Mouse (Mus musculus) large intestine, adult 2 months (tissue): ENCODE measurements around the gene Tfap4. TPM values are rescaled to one million over a fixed set of nuclear protein-coding genes. Genes with fewer than 3 reads are reported as not detected.

Experiments
- DNase-seq: peaks from one replicate; pipeline ENCODE4 v3.0.0-alpha.2; 2012; ENCODE audit warnings: low read depth, low spot score
- WGBS: fragments of 180-500 bp; shearing (Covaris S2); methylation state at CpG from one replicate; pipeline ENCODE4 v1.1.7; 2018; 5-methylcytosine and 5-hydroxymethylcytosine counted together
- polyA plus RNA-seq: library from polyadenylated mRNA; depleted of rRNA; stranded (reverse); fragments of >200 nt; gene quantifications from 2 replicates; pipeline ENCODE4 v1.2.3, GENCODE M21; 2012; rRNA removed

Gene Tfap4
- polyA plus RNA-seq = 11.1 and 13.2 TPM in 2 replicates

DNA sequence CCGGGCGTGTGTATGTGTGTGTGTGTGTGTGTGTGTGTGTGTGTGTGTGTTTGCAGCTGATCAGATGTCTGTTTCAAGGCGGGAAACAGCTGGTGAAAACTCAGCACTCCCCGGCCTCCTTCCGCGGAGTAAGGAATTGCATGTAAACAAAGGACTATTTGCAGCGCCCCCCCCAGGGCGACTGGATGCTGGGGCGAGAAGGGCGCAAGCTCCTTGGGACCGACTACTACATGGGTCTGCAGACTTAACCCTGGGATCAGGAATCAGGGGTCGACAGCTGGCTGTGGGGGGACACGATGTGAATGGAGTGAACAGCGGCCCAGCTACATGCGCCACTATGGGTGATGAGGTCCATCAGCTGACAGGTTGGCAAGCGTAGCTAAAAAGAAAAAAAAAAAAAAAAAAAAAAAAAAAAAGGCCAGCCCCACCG, at the start of gene Tfap4:
Tfap4 (minus strand) TSS at position 140 of the 430 bp plus-strand sequence.
- peak; percentile 46 for DNase-seq
- under 1% methylated on average over 17 of the region's 17 CpGs for WGBS

DNA sequence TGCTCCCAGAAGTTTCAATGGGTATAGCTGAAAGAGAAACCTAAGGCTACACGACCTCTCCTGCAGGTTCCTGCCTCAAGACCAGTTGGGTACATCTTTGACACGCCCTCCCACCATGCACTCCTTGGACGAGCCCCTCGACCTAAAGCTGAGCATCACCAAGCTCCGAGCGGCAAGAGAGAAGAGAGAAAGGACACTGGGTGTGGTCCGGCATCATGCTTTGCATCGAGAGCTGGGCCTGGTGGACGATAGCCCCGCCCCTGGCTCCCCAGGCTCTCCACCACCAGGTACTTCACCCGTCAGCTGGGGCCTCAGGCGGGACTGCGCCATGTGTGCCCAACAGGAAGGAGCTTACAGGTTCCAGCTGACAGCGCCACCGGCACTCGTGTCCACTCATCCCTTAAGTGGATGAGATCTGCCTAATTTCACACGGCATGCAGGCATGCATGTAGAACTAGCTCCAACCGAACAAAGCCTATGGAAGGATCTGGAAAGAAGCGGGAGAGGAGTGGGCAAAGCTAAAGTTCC, 48.9 kb upstream of the Tfap4 start:
- DNase-seq = no peak
- WGBS = 46% methylated on average over 19 of the region's 19 CpGs

- DNase-seq = no peak
- WGBS = 29% methylated on average over 9 of the region's 9 CpGs
Measured at GRCm38 (mm10) chr16:4607818-4608531, 48.3 kb upstream of the Tfap4 start.

- DNase-seq = no peak
- 20% methylated on average over 5 of the region's 5 CpGs for WGBS
Measured at GRCm38 (mm10) chr16:4606431-4607084, 46.9 kb upstream of the Tfap4 start.

- WGBS = 49% methylated on average over 13 of the region's 13 CpGs
- no peak for DNase-seq
Measured at GRCm38 (mm10) chr16:4605514-4606131, 46.0 kb upstream of the Tfap4 start.

GRCm38 (mm10) chr16:4604293-4604837, 44.7 kb upstream of the Tfap4 start:
- 65% methylated on average over 11 of the region's 11 CpGs for whole genome bisulfite sequencing
- DNase-seq = no peak

DNA sequence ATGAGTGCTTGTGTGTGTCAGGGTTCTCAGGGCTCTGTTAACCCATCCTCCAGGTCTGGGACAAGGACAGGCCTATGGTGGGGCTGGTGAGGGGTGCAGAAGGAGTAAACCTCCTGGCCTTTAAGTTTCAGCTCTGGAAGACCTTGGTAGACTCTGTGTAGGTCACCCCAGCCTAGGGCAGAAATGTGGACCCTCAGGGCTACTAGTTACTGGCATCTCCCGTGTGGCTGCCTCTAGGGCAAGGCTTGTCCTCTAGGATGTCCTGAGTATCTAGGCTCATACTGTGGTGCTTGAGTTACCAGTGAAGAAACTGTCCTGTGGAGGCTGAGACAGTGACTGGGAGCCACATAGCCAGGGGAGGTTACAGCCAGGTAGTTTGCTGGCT, 43.8 kb upstream of the Tfap4 start:
- no peak for DNase-seq
- WGBS = 75% methylated on average over 1 of the region's 1 CpGs

- WGBS = 62% methylated on average over 7 of the region's 7 CpGs
- DNase-seq = no peak
Measured at GRCm38 (mm10) chr16:4602766-4603452, 43.3 kb upstream of the Tfap4 start.

DNA sequence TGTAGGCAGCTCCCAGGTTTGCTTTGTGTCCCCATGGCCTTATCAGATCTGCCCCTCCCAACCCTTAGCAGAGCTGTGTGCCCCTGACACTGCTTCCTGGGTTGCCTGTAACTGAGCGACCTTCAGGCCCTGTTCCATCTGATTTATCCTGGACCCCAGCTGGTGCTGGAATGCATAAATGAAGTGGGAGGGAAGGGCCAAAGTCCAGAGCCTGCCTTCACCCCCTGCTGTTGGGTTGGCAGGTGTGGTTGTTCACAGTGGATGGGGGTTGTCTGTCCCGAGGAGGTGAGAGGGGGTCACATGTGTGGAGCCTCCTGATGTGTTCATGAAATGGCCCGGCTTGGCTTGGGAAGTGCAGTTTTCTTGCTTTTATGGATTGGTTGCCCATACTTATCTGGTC, 42.5 kb upstream of the Tfap4 start:
- DNase-seq = no peak
- WGBS = 24% methylated on average over 3 of the region's 3 CpGs

DNA sequence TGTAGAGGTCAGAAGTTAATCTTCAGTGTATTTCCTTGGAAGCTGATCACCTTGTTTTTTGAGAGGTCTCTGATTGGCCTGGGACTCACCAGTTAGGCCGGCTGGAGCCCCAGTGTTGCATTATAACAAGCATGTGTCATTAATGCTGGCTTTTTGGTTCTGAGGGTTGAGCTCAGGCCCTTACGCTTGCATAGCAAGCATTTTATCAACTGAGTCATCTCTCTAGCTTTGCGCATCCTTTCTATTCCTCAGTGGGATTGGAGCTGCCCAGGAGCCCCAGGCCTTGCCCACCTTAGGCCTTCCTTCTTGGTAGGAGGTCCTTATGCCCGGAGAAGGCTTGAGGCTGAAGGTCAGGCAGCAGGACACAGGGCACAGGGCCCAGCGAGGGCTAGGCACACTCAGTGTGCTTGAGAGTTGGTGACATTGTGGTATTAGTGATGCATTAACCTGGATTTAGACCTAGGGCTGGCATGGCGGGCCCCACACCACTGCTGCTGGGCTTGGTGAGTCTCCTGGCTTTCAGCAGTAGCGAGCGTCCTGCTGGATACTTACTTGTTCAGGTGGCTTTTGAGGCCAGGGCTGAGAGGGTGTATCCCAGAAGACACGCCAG, 41.2 kb upstream of the Tfap4 start:
- WGBS = 86% methylated on average over 9 of the region's 9 CpGs
- DNase-seq = no peak

- no peak for DNase-seq
- WGBS = 88% methylated on average over 3 of the region's 3 CpGs
Measured at GRCm38 (mm10) chr16:4599616-4600015, 40.0 kb upstream of the Tfap4 start.

DNA sequence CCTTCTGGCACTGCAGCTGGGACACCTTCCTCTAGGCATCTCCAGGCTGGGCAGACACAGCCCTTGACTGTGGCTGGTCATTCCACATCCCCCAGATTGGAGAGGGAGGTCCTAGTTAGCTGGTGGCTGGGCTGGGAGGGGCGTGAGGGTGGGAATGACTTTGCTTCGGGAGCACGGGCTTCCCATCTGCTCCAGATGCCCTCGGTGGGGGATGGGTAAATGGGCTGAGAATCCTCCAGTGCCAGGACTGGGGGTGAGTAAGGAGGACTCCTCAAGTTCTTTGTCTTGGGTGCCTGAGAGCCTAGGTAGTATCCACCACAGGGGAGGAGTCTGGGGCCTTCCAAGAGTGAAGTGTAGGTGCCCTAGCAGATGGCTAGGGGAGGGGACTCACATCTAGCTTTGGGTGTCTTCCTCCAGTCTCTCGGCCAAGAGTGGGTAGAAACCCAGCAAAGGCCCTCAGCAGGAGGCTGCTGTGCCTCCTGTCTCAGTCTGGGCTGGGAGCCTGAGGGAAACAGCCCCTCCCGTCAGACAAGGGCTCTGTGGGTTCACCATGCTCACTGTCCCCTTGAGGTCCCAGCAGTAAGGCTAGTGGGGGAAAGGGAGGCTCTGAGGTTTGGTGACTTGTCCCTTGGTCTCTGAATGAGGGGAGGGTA, 39.4 kb upstream of the Tfap4 start:
- DNase-seq = no peak
- WGBS = 50% methylated on average over 6 of the region's 6 CpGs

- DNase-seq = no peak
- 80% methylated on average over 5 of the region's 5 CpGs for WGBS
Measured at GRCm38 (mm10) chr16:4598041-4598440, 38.4 kb upstream of the Tfap4 start.

- no peak for DNase-seq
Measured at GRCm38 (mm10) chr16:4597296-4597695, 37.6 kb upstream of the Tfap4 start.

GRCm38 (mm10) chr16:4596836-4597235, 37.2 kb upstream of the Tfap4 start:
- no peak for DNase-seq
- WGBS = 53% methylated on average over 2 of the region's 2 CpGs

More at GRCm38 (mm10) chr16:4597296-4597695, 37.6 kb upstream of the Tfap4 start:
- WGBS = 65% methylated on average over 7 of the region's 7 CpGs

DNA sequence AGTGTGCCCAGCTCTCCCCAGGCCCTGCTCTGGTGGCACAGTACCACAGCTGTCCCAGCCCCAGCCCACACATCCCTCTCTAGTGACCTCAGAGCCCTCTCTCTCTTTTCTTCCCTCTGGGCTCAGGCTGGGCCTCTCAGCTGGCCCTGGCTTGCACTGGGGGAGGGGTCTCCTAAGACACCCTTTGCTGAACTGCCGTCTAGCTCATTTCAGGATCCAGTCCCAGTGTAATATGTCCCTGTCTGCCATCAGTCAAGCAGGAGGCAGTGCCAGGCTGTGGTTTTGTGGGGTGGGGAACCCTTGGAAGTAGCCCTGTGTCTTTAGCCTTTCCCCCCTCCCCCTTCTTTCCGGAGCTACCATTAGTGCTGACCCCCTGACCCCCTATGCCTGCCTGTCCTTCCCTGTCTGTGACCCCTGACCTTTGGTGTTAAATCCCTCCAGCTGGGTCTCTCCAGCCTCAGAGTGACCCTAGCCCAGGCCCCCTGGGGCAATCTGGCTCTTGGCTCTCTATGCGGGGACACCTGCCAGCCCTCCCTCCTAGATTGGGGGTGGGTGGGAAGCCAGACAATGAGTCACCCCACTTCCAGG, 36.6 kb upstream of the Tfap4 start:
- WGBS = 52% methylated on average over 3 of the region's 3 CpGs

DNA sequence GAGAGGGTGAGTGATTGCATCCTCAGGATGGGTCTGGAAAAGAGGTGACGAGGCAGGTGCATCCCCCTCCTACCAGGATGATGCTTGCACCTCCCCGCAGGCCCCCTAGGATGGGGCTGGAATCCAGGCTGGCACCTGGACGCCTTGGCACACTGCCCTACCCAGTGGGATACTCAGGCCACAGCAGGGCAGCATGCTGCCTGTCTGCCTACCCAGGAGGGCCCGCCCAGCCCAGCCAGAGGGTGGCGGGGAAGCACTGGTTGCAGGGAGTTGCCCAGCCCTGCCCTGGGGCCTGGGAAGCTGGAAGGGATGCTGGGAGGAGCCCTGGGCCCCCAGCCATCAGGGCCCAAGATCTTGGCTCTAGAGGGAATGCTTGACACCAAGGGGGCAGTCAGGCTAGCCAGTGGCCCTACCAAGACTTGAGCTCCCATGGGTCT, 35.9 kb upstream of the Tfap4 start:
- 14% methylated on average over 5 of the region's 5 CpGs for WGBS
- DNase-seq = no peak

More for the DNA sequence above, 36.6 kb upstream of the Tfap4 start:
- DNase-seq = no peak

DNA sequence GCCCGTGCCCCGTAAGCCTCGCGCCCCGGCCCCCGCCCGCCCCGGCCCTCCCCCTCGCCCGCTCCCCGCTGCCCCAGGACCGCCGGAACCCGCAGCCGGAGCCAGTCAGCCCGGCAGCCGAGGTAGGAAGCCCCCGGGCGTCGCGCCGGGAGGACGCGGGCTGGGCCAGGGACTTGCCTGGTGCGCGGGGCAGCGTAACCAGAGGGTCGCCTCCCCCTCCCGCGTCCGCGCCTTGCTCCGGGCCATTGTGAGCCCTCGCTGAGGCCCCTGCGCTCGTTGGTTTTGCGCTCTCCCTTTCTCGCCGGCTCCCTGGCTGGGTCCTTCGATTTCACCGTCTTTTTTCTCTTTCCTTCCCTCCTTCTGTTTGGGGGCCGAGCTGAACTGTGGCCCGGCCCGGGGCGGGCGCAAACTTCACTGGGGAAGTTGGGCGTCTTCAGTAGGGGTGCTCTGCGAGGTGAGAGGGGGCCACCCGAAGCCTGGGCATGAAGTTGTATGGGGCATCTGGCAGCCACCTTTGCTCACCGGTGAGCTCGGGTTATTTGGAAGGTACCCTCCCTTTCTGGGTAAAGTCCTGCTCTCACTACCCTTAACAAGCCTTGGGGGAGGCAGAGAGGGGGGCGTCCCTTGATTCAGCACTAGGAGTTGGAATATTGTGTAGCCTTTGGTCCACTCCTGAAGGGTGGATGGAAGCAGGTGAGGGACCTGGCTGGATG, 35.3 kb upstream of the Tfap4 start:
- DNase-seq = no peak
- under 1% methylated on average over 49 of the region's 52 CpGs for whole genome bisulfite sequencing
